Mouse (Mus musculus) intestine, postnatal 0 days (tissue): ENCODE measurements at regions not wholly inside any gene's neighbourhood (a gene's known extent, or its start where the extent isn't known, plus 50 kb on each side); places are given as distances from the start of the nearest gene placed in this dataset.
A peak's percentile ranks its signal among the peaks of the same experiment; 100 is the strongest.
"Not testable (repeated sequence)": the region's sequence is repeated elsewhere in the genome, so short reads cannot be mapped to it uniquely, and the experiment has no call there.

Source experiments
- ATAC-seq: fragments of 200-750 bp; cut with Nextera tagmentation; 2 replicates; pipeline ENCODE4 v1.8.0; 2017; ENCODE audit warnings: mild to moderate bottlenecking, moderate TSS enrichment, moderate library complexity
- H3K27ac ChIP-seq: fragments of 300-500 bp; sonication (generic); 2 replicates; pipeline ENCODE4 v1.5.1; 2014; ENCODE audit warnings: mild to moderate bottlenecking, low read depth, low read length, moderate library complexity
- H3K27me3 ChIP-seq: fragments of 300-500 bp; sonication (generic); replicated peaks from 2 replicates; pipeline ENCODE4 v1.6.1; 2014; ENCODE audit warnings: low read length, mixed read lengths; ENCODE audit not compliant: control insufficient read depth, insufficient read depth
- H3K36me3 ChIP-seq: fragments of 300-500 bp; sonication (generic); 2 replicates; pipeline ENCODE4 v1.6.1; 2014; ENCODE audit warnings: mild to moderate bottlenecking, moderate library complexity; ENCODE audit not compliant: control insufficient read depth, insufficient read depth
- H3K4me1 ChIP-seq: fragments of 300-500 bp; sonication (generic); replicated peaks from 2 replicates; pipeline ENCODE4 v1.6.1; 2014; ENCODE audit warnings: antibody characterized with exemption, low read length, mixed read lengths; ENCODE audit not compliant: control insufficient read depth, insufficient read depth
- H3K4me2 ChIP-seq: fragments of 300-500 bp; sonication (generic); replicated peaks from 2 replicates; pipeline ENCODE4 v1.6.1; 2014; ENCODE audit warnings: low read depth, mild to moderate bottlenecking, moderate library complexity
- H3K4me3 ChIP-seq: fragments of 300-500 bp; sonication (generic); 2 replicates; pipeline ENCODE4 v1.5.1; 2014; ENCODE audit warnings: low read depth, low read length
- H3K9ac ChIP-seq: fragments of 300-500 bp; sonication (generic); 2 replicates; pipeline ENCODE4 v1.6.1; 2014; ENCODE audit warnings: mild to moderate bottlenecking, low read depth, low read length
- H3K9me3 ChIP-seq: fragments of 300-500 bp; sonication (generic); 2 replicates; pipeline ENCODE4 v1.6.1; 2016; ENCODE audit warnings: mixed run types; ENCODE audit not compliant: control insufficient read depth
- CTCF ChIP-seq: sonication (generic); IDR thresholded peaks from 2 replicates; pipeline ENCODE4 v1.5.1; 2016; ENCODE audit warnings: low read depth, mild to moderate bottlenecking, control low read depth, antibody characterized with exemption, moderate library complexity
- WGBS: fragments of 180-500 bp; shearing (Covaris S2); extraction: QIAGEN DNeasy Blood & Tissue Kit; methylation state at CpG from one replicate; pipeline ENCODE4 v1.1.7; 2014; 5-methylcytosine and 5-hydroxymethylcytosine counted together

GRCm38 (mm10) chr8:68958701-68959100 lies 250.1 kb upstream of the Zfp930 start:
- H3K4me2 ChIP-seq, result no peak overlapping the region
- no peak overlapping the region for H3K27ac ChIP-seq
- WGBS, result 45% methylated on average over 2 of the region's 2 CpGs
- H3K36me3 ChIP-seq, result no peaks in the 10 kb centered on the region
- no peaks in the 10 kb centered on the region for H3K27me3 ChIP-seq
- no peaks in the 10 kb centered on the region for H3K9me3 ChIP-seq
- ATAC-seq, result peak; percentile 47; the same call in 1 of the 2 replicates
- H3K9ac ChIP-seq, result no peak overlapping the region
- no peak overlapping the region for H3K4me3 ChIP-seq
- no peak for TF ChIP-seq CTCF
- no peaks in the 10 kb centered on the region; the same call in 1 of the 2 replicates for H3K4me1 ChIP-seq

GRCm38 (mm10) chr8:68961981-68962380 lies 246.9 kb upstream of the Zfp930 start:
- no peaks in the 10 kb centered on the region for H3K9me3 ChIP-seq
- H3K4me1 ChIP-seq, result no peaks in the 10 kb centered on the region
- WGBS, result 74% methylated on average over 3 of the region's 3 CpGs
- ATAC-seq, result no peak
- H3K36me3 ChIP-seq, result no peaks in the 10 kb centered on the region
- H3K27me3 ChIP-seq, result no peaks in the 10 kb centered on the region
- no peak overlapping the region for H3K4me3 ChIP-seq
- H3K27ac ChIP-seq, result no peak overlapping the region
- no peak overlapping the region for H3K9ac ChIP-seq
- H3K4me2 ChIP-seq, result no peak overlapping the region
- TF ChIP-seq CTCF, result no peak

- Histone ChIP-seq H3K27me3 (no peaks in the 10 kb centered on the region), H3K27ac (no peak overlapping the region), H3K4me2 (no peak overlapping the region), H3K9ac (no peak overlapping the region), H3K4me1 (no peaks in the 10 kb centered on the region), H3K36me3 (no peaks in the 10 kb centered on the region), H3K9me3 (no peaks in the 10 kb centered on the region), H3K4me3 (no peak overlapping the region)
- no peak for ATAC-seq
- TF ChIP-seq CTCF, result no peak
- 64% methylated on average over 2 of the region's 2 CpGs for WGBS
Measured at GRCm38 (mm10) chr8:68975773-68976172, 233.1 kb upstream of the Zfp930 start.

- ATAC-seq, result no peak
- WGBS, result 69% methylated on average over 4 of the region's 4 CpGs
Measured at GRCm38 (mm10) chr8:68977159-68977558, 231.7 kb upstream of the Zfp930 start.

GRCm38 (mm10) chr8:68983181-68983580 lies 225.7 kb upstream of the Zfp930 start:
- not testable (repeated sequence) for H3K9ac ChIP-seq, H3K36me3 ChIP-seq, H3K27me3 ChIP-seq, H3K27ac ChIP-seq, H3K4me2 ChIP-seq, ATAC-seq, H3K9me3 ChIP-seq, H3K4me3 ChIP-seq, H3K4me1 ChIP-seq
- WGBS, result 67% methylated on average over 4 of the region's 6 CpGs

More at GRCm38 (mm10) chr8:68977159-68977558, 231.7 kb upstream of the Zfp930 start:
- H3K4me2 ChIP-seq, result no peak overlapping the region
- no peak overlapping the region for H3K27ac ChIP-seq
- H3K4me3 ChIP-seq, result no peak overlapping the region
- H3K9me3 ChIP-seq, result no peaks in the 10 kb centered on the region
- no peaks in the 10 kb centered on the region for H3K36me3 ChIP-seq
- no peak for TF ChIP-seq CTCF
- no peaks in the 10 kb centered on the region for H3K27me3 ChIP-seq
- H3K9ac ChIP-seq, result no peak overlapping the region
- no peaks in the 10 kb centered on the region for H3K4me1 ChIP-seq

- H3K9me3 ChIP-seq, result no peaks in the 10 kb centered on the region
- no peaks in the 10 kb centered on the region for H3K4me1 ChIP-seq
Measured at GRCm38 (mm10) chr8:68983691-68984090, 225.1 kb upstream of the Zfp930 start.

GRCm38 (mm10) chr8:68984487-68984886 lies 224.4 kb upstream of the Zfp930 start:
- H3K4me2 ChIP-seq, result no peak overlapping the region
- H3K4me3 ChIP-seq, result no peak overlapping the region
- no peak overlapping the region for H3K27ac ChIP-seq
- TF ChIP-seq CTCF, result no peak
- WGBS, result 77% methylated on average over 4 of the region's 4 CpGs
- ATAC-seq, result no peak
- no peaks in the 10 kb centered on the region for H3K27me3 ChIP-seq
- no peaks in the 10 kb centered on the region for H3K4me1 ChIP-seq
- H3K36me3 ChIP-seq, result no peaks in the 10 kb centered on the region
- H3K9me3 ChIP-seq, result no peaks in the 10 kb centered on the region
- H3K9ac ChIP-seq, result no peak overlapping the region

More at GRCm38 (mm10) chr8:68983691-68984090, 225.1 kb upstream of the Zfp930 start:
- no peaks in the 10 kb centered on the region for H3K27me3 ChIP-seq
- WGBS, result 54% methylated on average over 12 of the region's 12 CpGs
- no peak for ATAC-seq
- no peaks in the 10 kb centered on the region for H3K36me3 ChIP-seq
- H3K4me3 ChIP-seq, result no peak overlapping the region
- TF ChIP-seq CTCF, result no peak
- H3K4me2 ChIP-seq, result no peak overlapping the region
- H3K27ac ChIP-seq, result no peak overlapping the region
- H3K9ac ChIP-seq, result no peak overlapping the region
